Mouse (Mus musculus): ENCODE data around the gene Fam189b.

Fam189b gene

DNA sequence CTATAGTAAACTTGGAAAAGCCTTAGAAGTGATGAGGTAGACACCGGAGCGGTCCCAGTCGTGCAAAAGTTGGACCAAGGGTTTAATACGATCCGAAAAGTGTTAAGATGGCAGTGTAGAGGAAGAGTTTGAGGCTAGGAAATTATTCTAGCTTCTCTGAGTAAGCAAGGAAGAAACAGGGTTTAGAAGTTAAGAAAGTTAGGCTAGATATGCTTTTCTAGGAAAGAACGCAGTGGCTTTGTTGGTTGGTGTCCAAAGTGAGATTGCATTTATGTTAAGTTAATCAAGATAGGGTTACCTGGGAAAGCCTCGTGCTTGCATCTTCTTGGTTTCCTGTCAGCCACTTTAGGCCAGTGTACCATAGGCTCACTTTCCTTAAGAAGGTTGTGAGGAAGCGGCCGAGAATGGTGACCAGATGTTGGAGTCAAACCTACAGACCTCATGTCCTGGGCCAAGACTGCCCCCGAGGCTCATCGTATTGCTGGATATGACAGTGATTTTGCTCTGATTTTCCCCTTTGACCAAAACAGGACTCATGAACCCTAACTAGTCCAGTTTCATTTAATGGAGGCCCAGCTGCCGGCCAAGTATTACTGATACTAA is 17.6 kb upstream of the Fam189b start:
- in situ Hi-C loops (cut with MboI, MseI) = no loop called here

DNA sequence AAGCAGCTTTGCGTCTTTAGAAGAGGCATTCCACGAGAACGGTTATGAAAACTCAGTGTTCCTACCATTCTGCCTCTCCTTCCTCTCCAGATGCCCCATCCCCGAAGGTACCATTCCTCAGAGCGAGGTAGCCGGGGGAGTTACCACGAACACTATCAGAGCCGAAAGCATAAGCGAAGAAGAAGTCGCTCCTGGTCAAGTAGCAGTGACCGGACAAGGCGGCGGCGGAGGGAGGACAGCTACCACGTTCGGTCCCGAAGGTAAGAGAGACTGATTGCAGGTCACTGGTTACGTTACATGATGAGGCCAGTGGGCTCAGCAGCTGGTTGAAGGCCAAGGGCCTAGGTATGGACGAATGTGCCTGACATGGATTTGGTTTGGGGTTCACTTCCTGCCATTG is 16.0 kb upstream of the Fam189b start:
- in situ Hi-C loops (cut with MboI, MseI) = no loop called here

DNA sequence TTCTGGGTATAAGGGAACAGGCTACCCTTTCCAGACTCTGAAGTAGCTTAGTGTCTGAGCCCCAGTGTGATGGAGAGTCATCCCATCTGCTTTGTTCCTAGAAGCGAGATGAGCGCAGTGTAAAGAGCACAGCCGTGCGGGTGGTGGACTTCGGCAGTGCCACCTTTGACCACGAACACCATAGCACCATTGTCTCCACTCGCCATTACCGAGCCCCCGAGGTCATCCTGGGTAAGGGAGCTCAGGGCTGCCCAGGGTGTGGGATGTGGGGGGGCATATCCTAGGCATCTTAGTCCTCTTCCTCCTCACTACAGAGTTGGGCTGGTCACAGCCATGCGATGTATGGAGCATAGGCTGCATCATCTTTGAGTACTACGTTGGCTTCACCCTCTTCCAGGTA is 8.1 kb upstream of the Fam189b start:
- in situ Hi-C loops (cut with MboI, MseI) = no loop called here

DNA sequence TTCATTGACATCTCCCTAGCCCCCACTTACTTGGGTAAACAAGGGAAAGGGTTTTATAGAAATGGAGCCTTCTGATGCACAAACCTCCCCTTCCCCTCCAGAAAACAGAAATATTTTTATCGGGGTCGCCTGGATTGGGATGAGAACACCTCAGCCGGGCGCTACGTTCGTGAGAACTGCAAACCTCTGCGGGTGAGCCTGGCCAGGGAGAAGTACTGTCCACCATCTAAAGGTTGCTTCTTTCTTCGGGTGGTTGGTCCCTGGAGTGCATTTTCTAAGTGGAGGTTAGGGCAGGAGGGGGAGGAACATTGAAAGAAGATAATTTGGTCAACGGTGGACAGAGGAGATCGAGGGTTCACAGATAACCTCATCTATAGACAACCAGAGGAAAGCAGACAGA is 7.4 kb upstream of the Fam189b start:
- in situ Hi-C loops (cut with MboI, MseI) = no loop called here

DNA sequence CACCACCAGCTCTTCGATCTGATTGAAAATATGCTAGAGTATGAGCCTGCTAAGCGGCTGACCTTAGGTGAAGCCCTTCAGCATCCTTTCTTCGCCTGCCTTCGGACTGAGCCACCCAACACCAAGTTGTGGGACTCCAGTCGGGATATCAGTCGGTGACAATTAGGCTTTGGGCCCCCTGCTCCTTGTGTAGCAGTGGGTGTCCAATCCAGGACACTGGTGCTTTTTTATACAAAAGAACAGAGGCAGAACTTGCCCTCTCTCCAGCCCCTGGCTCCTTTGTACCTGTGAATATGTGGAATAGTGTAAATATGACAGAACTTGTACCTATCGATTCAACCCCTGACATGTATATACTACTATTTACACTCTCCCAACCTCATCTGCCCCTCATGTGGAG is 6.5 kb upstream of the Fam189b start:
- in situ Hi-C loops (cut with MboI, MseI) = no loop called here

DNA sequence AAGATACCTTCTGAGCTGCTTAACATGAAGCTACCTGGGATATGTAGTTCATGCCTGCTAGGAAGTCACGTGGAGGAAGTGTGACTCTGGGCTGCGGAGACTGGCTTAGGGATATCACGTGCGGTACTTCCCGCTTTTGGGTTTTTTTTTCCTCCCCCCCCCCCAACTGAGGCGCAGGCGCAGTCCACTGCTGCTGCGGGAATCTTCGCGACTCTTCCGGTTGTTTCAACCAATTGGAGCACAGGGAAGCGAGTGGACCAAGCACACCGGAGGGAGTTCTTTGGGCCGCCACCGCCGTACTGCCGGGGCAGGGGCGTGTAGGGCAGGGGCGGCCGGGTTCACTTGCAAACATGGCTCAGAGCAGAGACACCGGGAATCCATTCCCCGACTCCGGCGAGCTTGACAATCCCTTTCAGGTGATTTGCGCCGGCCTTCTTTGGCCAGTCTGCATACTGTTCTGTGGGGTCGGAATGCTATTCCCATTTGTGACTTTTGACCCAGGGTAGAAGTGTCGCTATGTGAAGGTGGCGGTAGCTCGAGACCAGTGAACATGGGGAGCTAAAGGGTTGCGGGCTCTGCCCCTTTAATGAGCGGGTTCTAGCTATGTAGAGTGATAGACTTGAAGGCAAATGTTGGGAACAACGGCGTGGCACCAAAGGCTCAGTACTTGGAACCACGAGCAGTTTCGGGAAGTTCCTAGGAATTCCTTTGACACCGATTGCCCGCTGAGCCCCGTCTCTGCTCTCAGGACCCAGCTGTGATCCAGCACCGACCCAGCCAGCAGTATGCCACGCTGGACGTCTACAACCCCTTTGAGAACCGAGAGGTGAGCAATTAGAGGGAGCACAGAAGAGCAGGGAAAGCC is 5.5 kb upstream of the Fam189b start, which contains the start of gene Scamp3:
Scamp3 (plus strand) TSS at position 232 of the 865 bp plus-strand sequence.
- in situ Hi-C loops (cut with MboI, MseI) = no loop called here

DNA sequence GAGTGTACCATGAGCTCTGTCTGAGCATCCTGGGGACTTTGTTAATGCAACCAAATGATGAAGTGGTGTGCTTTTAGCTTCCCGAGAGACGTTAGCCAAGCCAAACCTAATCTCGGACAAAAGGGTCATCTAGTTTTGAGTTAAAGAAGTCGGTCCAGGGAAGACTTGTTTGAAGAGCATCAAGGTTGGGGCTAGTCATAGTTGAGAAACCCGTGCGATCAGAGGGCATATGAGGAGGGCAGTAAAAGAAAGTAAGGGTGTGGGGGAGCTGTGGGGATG is 4.9 kb upstream of the Fam189b start:
- in situ Hi-C loops (cut with MboI, MseI) = no loop called here

DNA sequence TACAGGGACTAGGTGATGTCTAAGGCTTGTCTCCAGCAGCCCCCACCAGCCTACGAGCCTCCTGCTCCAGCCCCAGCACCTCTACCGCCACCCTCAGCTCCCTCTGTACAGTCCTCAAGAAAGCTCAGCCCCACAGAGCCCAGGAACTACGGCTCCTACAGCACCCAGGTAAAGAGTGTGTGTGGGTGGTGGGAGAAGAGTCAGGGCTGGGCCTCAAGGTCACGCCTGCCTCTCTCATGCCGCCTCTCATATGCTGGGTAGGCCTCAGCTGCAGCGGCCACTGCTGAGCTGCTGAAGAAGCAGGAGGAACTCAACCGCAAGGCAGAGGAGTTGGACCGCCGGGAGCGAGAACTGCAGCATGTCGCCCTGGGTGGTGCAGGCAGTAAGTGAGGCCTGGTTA is 3.9 kb upstream of the Fam189b start:
- in situ Hi-C loops (cut with MboI, MseI) = no loop called here

DNA sequence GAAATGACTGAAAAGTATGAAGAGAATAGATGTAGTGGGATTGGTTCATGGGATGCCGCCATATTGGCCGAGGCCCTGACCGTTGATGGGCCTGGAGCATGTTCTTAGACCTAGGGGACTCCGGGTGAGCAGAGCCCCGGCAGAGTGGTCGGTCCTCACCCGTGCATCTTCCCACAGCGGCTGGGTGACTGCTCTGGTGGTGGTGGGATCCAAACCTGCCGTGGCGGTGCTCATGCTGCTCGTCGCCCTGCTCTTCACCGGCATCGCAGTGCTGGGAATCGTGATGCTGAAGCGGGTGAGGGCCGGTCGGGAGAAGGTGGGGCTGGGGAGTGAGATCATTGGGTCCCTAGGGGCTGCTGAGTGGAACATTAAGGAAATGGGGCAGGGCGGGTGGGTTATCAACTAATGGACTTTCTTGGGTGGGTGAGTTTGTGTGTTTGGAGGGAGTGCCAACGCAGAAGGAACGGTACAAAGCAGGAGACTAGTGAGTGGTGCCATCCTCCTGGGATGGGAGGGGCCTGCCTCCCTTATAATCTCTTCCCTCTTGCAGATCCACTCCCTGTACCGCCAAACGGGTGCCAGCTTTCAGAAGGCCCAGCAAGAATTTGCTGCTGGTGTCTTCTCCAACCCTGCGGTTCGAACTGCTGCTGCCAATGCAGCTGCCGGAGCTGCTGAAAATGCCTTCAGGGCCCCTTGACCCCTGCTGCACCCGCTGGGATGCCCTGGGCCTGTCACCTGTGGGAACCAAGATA is 1.0 kb upstream of the Fam189b start:
- in situ Hi-C loops (cut with MboI, MseI) = no loop called here

DNA sequence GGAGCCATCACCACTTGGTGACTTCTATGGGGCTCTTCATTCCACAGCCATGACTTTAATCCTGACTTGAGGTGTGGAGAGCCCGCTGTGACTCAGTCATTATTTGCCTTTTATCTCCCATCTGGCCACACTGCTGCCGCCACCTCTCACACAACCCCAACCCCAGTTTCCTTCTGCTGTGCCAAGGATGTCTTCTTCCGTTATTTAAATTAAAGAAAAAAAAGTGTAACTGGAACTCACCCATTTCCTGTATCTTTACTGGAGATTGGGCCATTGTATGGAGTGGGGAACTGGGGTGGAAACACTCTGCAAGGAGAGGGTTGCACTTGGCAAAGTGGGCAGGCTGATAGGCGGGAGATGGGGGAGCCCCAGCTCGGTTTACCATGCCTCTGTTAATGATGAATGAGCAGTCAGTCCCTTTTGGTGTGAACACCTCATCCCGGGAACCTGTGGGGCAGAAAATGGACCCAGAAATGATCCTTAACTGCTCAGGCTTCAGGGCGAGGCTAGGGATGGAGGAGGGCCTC is 349 bp upstream of the Fam189b start:
- in situ Hi-C loops (cut with MboI, MseI) = no loop called here

DNA sequence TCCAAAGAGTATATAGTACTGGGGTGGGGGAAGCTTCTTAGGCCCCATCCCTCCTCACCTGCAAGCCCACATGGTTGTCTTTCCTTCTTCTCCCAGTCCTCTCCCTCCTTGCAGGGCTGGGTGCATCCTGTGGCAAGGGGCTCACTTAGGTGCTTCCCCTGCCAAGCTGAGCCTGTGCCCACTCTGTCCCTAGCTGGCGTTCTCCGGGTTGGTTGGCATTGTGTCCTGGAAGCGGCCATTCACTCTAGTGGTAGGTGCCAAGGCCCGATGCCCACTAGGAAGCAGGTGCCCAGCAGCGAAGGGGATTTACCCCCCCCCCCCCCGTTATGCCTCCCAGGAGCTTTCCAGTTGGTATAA is 994 bp downstream of the Fam189b start:
- in situ Hi-C loops (cut with MboI, MseI) = no loop called here

DNA sequence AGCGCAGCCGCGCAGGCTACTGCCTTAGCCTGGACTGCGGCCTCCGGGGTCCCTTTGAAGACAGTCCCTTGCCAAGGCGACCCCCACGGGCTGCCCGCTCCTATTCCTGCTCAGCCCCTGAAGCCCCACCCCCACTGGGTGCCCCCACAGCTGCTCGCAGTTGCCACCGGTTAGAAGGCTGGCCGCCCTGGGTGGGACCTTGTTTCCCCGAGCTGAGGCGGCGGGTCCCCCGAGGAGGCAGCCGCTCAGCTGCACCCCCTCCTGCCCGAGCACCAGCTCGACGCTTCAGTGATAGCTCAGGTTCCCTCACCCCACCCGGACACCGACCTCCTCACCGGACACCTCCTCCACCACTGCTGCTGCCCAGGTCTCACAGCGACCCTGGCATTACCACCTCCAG is 4.3 kb downstream of the Fam189b start:
- in situ Hi-C loops (cut with MboI, MseI) = no loop called here

DNA sequence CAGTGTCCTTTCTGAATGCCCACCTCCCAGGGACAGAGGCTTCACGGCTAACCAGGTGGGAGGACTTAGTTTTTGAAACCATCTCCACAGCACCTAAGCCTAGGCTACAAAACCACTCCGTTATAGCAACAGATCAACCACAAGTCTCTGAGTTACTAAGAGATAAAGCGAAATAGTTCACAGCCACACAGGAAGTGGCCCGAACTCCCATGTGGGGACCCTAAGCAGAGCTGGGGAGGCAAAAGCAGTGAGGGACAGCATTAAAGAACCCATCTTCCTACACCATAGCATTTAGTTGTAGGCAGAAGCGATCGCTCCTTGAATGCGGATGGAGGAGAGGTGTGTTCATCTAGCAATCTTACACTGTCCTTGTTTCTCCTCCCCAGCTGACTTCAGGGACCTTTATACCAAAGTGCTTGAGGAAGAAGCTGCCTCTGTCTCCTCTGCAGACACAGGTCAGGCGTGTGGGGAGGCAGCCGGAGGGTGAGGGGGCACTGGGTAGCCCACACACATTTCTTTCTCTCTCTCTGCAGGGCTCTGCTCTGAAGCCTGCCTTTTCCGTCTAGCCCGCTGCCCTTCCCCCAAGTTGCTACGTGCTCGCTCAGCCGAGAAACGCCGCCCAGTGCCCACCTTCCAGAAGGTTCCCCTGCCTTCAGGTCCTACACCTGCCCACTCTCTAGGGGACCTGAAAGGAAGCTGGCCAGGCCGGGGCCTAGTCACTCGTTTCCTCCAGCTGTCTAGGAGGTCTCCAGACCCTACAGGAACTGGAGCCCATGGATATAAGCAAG is 4.9 kb downstream of the Fam189b start:
- in situ Hi-C loops (cut with MboI, MseI) = no loop called here

DNA sequence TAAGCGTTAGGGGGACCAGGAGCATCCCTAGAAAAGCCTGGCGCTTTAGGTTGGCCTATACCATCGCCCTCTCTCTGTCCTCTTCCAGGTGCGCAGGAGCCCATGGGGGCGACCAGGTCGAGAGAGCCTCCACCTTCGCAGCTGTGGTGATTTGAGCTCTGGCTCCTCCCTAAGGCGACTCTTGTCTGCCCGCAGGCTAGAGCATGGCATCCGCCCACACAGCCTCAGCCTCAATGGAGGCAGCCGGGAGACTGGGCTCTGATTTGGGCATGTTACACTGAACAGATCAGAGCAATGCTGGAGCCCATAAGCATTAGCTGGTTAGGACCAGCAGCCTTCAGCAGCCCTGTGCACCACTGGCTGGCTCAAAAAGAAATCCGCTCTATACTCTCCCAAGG is 5.5 kb downstream of the Fam189b start:
- in situ Hi-C loops (cut with MboI, MseI) = no loop called here

DNA sequence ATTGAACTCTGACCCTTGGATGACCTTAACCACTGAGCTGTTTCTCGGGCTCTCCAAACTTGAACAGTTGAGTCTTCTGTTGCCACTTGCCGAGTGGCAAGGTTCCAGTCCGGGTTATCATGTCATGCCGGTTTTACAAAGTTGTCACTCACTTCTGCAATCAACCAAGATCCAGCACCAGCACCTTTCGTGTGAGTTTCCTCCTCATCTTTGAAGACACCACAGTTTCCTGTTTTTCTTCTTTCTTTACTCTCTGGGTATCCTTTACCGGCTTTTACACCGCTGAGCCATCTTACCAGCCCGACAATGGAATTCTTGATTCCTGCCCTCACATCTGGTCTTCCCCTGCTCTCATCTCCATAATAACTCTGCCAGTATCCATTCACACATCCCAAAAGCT is 7.5 kb downstream of the Fam189b start:
- in situ Hi-C loops (cut with MboI, MseI) = no loop called here

DNA sequence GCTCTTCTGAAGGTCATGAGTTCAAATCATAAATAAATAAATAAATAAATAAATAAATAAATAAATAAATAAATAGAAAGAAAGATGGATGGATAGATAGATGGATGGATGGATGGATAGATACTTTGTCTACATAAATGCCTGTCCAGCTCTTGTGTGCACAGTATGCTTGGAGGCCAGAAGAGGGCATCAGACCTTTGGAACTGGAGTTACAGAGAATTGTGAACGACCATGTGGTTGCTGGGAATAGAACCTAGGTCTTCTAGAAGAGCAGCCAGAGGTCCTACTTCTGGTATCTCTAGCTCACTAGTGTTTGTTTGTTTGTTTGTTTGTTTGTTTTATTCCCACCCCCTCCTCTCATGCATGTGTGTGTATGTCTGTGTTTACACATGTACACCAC is 10.4 kb downstream of the Fam189b start:
- in situ Hi-C loops (cut with MboI, MseI) = no loop called here

DNA sequence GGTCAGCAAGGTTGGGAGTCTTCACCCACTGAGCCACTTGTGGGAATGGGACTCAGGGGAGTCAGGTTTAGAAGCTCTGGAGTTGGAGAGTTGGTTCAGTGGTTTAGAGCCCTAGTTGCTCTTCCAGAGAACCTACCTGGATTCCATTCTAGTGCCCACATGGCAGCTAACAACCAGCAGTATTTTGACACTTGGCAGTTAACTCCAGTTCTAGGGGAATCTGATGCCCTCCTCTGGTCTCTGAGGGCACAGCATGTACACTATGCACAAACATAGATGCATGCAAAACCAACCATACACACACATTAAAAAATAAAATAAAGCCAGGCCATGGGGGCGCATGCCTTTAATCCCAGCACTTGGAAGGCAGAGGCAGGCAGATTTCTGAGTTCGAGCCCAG is 10.9 kb downstream of the Fam189b start:
- in situ Hi-C loops (cut with MboI, MseI) = no loop called here

DNA sequence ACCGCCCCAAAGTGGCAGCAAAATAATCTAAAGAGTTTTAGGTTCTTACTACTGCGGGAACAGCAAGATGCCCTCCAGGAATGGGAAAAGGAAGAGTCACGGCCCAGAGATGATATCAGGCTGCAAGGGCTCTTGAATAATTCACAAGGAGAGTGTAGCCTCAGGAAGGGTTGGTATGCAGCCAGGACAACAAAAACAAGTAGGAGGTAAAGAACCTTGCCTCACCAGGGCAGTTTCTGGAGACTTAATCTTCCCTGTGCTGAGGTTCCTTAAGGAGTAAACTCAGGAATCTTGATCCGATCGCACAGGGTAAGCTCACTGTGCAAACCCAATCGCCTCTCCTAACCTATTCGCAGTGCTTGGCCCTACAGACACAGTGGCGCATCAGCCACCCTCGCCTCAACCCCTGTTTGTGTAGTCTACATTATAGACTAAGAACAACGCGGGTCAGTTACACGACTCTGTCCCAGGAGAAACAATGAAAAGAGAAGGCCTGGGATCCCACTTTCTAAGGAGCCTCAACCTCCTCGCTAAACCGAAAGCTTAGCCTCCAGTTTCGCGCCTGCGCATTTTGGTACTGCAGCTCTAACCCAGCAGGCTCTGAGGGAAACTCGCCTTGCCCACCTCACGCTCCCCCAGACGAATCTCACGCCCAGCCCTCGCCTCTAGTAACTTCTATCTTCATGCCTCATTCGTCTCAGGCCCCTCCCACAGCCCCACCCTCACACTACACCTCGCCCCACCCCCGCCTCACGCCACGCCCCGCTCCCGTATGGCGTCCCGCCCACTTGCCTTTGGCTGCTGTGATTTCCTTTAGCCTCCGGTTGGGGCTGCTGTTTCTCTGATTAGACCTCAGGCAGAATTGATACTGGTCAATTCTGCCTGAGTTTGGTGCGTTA is 13.3 kb downstream of the Fam189b start:
- in situ Hi-C loops (cut with MboI, MseI) = no loop called here

DNA sequence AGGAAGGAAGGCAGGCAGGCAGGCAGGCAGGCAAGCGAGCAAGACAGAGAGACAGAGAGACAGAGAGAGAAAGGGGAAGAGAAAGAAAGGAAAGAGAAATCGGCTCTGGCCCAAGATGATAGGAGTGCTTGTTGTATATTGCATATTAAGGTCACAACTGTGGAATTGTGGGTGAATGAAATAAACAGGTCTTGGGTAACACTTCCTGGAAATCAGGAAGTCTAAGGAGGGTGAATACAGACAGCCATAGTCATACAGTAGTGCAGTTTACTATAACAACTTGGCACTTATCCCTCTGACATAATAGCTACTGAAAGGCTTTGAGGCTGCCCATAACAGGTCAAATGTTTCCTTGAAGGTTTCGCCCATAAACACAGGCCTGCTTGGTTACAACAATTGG is 16.9 kb downstream of the Fam189b start:
- in situ Hi-C loops (cut with MboI, MseI) = no loop called here

DNA sequence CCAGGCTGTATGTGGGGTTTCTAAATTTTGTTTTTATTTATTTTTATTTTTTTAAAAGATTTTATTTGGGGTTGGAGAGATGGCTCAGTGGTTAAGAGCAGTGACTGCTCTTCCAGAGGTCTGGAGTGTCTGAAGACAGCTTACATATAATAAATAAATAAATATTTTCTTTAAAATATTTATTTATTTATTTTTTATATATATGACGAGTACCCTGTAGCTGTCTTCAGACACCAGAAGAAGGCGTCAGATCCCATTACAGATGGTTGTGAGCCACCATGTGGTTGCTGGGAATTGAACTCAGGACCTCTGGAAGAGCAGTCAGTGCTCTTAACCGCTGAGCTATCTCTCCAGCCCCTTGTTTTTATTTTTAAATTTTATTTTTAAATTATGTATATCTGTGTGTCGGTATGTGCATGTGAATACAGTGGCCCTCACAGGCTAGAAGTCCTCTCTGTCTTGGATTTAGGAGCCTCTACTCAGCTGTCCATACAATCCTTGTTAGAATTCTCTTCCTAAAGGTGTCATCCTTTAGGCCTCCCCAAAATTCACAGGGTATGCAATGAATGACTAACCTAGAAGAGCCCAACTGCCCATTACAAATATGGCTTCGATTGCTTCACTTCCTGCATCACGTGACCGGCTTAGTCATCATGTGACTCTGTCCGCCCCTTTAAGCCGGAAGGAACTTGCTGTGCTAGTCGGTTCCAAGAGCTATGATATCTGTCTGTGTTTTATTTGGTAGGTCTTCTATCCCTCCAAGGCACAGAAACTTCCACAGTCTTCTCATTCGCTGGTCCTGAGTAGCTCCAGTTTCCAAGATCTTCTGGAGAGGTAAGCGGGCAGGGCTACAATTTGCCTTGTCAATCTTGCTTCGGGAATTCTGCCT is 19.6 kb downstream of the Fam189b start, which contains the start of gene Gba:
Gba (plus strand) TSS at position 676 of the 889 bp plus-strand sequence.
- in situ Hi-C loops (cut with MboI, MseI) = no loop called here
